Mouse (Mus musculus): ENCODE measurements around the gene Mphosph9.

DNA sequence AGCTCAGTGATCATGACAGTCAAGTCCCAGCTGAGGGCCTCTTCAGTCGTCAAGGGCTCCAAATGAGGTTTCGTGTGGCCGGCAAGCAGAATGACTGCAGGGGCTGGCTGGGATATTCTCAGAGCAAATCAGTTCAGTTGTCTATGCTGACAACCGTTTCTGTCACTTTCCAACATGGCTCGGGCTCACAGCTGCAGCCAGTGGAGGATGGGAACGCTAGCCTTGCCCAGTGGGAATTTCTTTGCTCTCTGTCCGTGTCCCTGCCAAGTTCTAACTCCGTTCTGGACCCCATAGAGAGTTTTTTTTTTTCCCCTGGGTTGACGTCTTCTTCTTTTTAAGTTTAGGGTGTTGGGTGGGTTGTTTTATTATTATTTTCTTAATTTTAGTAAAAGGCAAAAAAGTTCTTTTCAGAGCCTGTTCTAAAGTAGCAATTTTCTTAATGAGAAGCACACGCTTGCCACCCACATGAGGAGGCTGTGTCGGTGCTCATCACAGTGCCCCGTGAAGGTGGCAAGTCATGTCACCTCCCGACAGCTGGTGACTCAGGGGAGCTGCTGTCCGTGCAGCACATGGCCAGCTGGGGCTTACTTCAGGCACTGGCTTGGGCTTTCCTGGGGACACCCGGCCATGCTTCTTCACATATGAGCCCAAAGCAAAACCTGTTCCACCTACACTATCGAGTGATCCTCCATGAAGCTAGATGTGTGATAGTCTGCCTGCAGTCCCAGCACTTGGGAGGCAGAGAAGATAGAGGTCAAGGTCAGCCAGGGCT lies 103.3 kb downstream of the Mphosph9 start:
- TF ChIP-seq CTCF (IDR thresholded peaks at IDR 0.05; ENCODE audit: low read depth) (no peak), EP300 (IDR thresholded peaks at IDR 0.05; ENCODE audit: low read depth) (no peak)

Data from liver, postnatal 0 days (tissue).